Mouse (Mus musculus) liver, postnatal 0 days (tissue): Measurements from ENCODE around the gene Xrcc6.

Experiments used
- CTCF ChIP-seq: sonication (generic); IDR thresholded peaks from 2 replicates; pipeline ENCODE4 v1.5.1; 2016; ENCODE audit warnings: antibody characterized with exemption, low read depth
- EP300 ChIP-seq: IDR thresholded peaks from 2 replicates; pipeline ENCODE4 v1.6.1; 2016; ENCODE audit warnings: antibody characterized with exemption, low read depth, mild to moderate bottlenecking

- TF ChIP-seq CTCF: no peak
- TF ChIP-seq EP300: no peak
Observed at GRCm38 (mm10) chr15:81954716-81955115, 32.9 kb upstream of the Xrcc6 start.
